Mouse (Mus musculus) G1E (cell line): ENCODE measurements around the gene Slc25a27.

Source experiments
- CTCF ChIP-seq: IDR thresholded peaks from 2 replicates; pipeline ENCODE4 v1.5.1; 2012; ENCODE audit warnings: low read depth, low read length, inconsistent platforms, mixed read lengths
- GATA1 ChIP-seq: IDR thresholded peaks from 2 replicates; pipeline ENCODE4 v1.6.1; 2012; ENCODE audit warnings: borderline replicate concordance, low read length, inconsistent platforms, mixed read lengths

DNA sequence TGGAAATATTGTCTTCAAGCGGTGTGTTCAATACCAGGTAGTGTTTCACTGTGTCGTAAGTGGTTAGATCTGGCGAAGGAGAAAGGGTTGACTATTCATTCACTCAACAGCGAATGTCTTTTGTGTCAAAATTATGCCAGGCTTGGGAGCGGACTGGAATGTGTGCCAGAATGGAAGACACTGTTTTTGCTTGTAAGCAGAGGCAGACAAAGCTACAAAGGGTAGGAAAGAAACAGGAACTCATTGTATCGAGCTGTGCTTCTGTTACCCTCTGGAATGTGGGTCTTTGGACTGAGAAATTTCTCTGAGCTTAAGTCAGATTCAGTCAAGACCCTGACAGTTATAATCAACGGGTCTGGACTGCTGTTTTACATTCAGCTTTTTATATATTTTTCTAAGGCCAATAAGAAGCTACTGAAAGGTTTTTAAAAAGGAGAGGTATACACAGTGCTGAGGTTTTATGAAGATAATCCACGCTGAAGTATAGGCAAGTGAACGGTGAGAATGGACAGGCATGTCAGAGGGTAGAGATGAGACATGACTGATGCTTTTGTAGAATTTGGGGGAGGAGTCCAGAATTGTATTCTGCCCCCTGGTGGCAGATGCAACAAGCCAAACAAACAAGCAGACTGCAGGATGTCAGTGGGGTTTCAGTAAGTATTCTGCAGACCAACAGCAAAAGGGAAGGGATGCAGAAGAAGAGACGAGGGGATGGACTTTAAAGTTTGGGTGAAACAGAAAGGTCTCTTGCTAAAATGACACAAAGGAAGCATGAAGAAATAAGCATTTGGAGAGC is 17.2 kb downstream of the Slc25a27 start:
- TF ChIP-seq CTCF (no peak), GATA1 (no peak)
